Mouse (Mus musculus): Measurements from ENCODE around the gene Tesk2. TPM values are rescaled to one million over a fixed set of nuclear protein-coding genes. Genes with fewer than 3 reads are reported as not detected.
"Not testable (repeated sequence)": the region's sequence is repeated elsewhere in the genome, so short reads cannot be mapped to it uniquely, and the experiment has no call there.

Tesk2 gene
- total RNA-seq, 2 experiments from 2014 or later, result 2.0 to 2.2 TPM

DNA sequence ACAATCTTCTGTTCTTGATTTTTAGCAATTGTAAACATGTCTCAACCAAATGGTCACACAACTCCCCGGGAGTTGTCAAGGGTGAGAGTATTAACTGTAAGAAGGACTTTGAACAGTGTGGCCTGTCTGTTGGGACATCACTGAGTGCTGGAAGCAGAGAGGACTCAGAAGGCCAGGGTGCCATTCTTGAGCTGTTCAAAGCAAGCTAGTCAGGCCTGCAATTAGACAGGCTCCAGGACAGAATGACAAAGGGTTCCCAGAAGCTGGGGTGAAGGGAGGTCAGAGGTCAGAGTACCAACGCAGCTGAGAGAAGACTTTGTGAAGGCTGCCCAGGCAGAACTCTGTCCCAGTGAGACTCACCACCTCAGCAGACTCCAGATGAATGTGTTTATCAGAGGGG lies 118.3 kb downstream of the Tesk2 start:
- DNase-seq, result no peak
- intact Hi-C loops (cut with DNase I), result no loop called here

DNA sequence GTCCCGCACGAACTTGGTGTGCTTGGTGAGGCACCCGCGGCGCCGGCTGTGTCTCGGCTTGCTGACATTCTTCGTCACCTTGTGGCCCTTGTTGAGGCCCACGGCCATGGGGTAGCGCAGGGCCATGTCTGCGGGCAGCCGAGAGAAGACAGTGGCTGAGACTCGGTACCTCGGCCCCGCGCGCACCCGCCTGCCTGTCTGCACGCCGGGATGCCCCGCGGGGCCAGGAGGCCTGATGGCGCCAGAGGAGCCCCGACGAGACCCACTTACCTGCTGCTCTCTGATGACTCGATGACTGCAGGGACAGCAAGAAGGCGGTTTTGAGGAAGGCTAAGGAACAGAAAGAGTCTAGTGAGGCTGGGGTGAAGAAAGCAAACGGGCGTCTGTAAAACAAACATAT lies 119.3 kb downstream of the Tesk2 start:
- intact Hi-C loops (cut with DNase I); DNase-seq: not testable (repeated sequence)

DNA sequence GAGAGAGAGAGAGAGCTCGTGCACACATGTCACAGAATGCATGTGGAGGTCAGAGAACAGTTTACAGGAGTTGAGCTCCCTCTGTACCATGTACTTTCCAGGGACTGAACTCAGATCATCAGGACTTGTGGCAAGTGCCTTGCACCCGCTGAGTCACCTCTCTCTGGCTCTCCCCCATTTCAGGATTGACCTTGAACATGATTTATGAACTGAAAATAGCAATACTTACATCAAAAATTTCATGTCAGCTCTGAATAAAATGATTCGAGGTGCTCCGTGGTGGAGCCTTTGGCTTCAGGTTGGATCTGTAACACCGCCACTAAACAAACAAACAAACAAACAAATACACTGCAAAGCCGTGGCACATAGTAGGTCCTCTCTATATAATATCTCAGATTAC lies 120.1 kb downstream of the Tesk2 start:
- intact Hi-C loops (cut with DNase I), result no loop called here
- DNase-seq, result no peak

DNA sequence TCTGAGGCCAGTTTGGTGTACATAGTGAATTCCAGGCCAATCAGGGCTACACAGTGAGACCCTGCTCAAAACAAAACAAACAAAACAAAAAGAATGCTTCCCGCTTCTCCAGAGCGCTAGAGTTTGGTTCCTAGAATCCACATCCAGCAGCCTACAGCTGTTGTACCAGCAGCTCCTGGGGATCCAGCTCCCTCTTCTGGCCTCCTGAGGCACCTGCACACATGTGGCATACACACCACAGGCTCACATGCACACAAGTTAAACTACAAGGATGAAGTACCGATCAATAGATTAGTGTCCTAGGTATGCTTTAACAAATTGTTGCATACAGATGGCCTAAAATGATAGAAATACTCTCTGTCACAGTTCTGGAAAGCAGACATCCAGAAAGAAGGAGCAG lies 123.6 kb downstream of the Tesk2 start:
- intact Hi-C loops (cut with DNase I), result no loop called here
- no peak for DNase-seq

DNA sequence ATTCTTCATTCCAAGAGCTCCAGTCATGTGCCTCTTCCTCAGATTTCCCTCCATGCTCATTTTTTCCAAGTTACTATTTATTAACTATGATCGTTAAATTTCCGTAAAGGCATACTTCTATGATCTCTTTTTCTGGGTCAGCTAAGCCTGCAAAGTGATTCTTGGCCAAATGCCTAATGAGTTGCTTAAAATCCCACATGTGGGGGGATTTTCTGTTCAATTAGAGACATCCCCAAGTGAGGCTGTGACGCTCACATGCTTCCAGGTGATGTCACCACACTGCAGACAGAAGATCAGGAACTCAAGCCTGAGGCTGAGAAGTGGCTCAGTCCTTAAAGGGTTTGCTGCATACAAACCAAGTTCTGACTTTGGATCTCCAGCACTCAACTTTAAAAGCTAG lies 129.2 kb downstream of the Tesk2 start:
- intact Hi-C loops (cut with DNase I), result no loop called here
- no peak for DNase-seq

DNA sequence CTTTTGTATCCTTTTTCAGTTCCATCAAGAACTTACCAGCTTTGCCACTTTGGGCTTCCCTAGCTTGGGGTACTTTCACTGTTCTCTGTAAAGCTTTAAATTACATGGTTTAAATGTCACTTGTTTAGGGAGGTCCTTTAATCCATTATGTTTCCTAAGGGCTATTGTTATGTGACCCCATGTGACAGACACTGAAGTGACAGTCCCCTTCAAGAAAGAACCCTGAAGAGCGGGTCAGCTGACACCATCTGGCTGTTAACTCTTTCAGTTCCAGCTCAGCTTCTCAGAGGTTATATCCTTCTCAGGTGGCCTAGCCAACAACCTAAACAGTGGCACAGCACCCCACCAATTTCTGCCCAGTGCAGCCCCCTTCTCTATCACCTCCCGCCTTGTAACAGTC lies 133.5 kb downstream of the Tesk2 start:
- no peak for DNase-seq
- intact Hi-C loops (cut with DNase I), result no loop called here

Other genes starting within 250 kb of the Tesk2 start
- 10 to 100 TPM; 17.5 TPM for gene Ipp, start 213.4 kb upstream of the Tesk2 start, total RNA-seq (2021)
- 10 to 100 TPM in 1 of 2 experiments, 1 to 10 TPM in 1; 9.9 to 12.4 TPM for gene Tmem69, start 165.0 kb upstream of the Tesk2 start, total RNA-seq (2021)
- gene Gpbp1l1, start 163.3 kb upstream of the Tesk2 start, total RNA-seq (2021), result 10 to 100 TPM; 24.4 to 26.1 TPM
- 1 to 10 TPM; 2.4 to 3.9 TPM for gene Ccdc17, start 124.3 kb upstream of the Tesk2 start, total RNA-seq (2021)
- gene Nasp, start 93.0 kb upstream of the Tesk2 start, total RNA-seq (2021), result 100 to 1,000 TPM; 125 to 130 TPM
- gene Akr1a1, start 69.3 kb upstream of the Tesk2 start, total RNA-seq (2021), result 100 to 1,000 TPM; 651 to 668 TPM
- gene Prdx1, start 35.4 kb upstream of the Tesk2 start, total RNA-seq (2021), result 100 to 1,000 TPM; 170 to 191 TPM
- gene Mmachc, start 12.5 kb upstream of the Tesk2 start, total RNA-seq (2021), result 10 to 100 TPM; 14.7 to 15.7 TPM
- 1 to 10 TPM; 4.5 to 5.5 TPM for gene Ccdc163, start 12.4 kb upstream of the Tesk2 start, total RNA-seq (2021)
- 10 to 100 TPM; 18.1 to 18.9 TPM for gene Toe1, start 86.7 kb downstream of the Tesk2 start, total RNA-seq (2021)
- 1 to 10 TPM; 3.8 to 3.9 TPM for gene Mutyh, start 86.8 kb downstream of the Tesk2 start, total RNA-seq (2021)
- gene Hpdl, start 100.8 kb downstream of the Tesk2 start, total RNA-seq (2021), result under 1 TPM; 0.82 to 0.83 TPM
- 10 to 100 TPM; 14.0 to 14.5 TPM for gene Zswim5, start 156.4 kb downstream of the Tesk2 start, total RNA-seq (2021)